Mouse (Mus musculus): ENCODE data around the gene Tmprss9. TPM values are rescaled to one million over a fixed set of nuclear protein-coding genes. Genes with fewer than 3 reads are reported as not detected.

Gene Tmprss9
- total RNA-seq, 2 experiments from 2014 or later: 0.32 TPM; not detected in 1

DNA sequence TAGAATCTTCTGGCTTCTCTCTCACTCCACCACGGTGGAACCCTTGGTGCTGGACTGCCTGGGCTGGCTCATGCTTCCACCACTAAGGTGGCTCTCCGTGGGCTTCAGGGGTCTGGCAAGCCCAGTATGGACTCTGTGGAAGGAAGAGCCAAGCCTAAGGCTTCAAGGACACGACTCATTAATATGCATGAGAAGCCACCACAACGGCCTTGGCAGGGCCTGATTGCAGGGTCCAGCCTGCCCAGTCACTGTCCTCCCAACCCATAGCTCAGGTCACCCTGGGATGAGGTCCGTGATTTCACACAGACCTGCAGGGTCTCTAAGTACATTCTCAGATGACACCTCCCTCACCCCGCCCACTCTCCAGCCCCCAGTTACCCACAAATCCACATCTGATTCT is 31.8 kb upstream of the Tmprss9 start:
- no peak for DNase-seq (ENCODE audit: low spot score in 2 of 2)

DNA sequence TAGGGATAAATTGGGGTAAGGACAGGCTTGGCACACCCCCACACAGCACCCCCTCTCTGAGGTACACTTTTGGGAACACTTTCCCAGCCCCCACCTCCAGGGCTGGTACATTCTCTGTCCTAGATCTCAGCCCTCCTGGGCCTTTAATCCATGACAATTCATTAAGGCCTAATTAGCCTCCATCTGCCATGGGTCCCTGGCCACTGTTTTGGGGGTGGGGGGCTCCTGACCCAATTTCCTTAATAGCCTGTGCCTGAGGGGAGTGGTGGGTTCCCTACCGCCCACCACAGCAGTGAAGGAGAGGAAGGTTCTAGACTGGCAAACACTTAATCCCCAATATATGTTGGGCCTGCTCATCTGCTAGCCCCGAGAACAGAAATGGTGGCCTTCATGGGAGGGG is 30.0 kb upstream of the Tmprss9 start:
- DNase-seq (ENCODE audit: low spot score in 2 of 2): no peak

More for the DNA sequence above, 31.8 kb upstream of the Tmprss9 start:
- intact Hi-C loops (cut with DNase I): loop anchor here (2.0 kb wide), 1 partner anchor 13 kb away; the partner anchor contains the start of gene Oaz1

DNA sequence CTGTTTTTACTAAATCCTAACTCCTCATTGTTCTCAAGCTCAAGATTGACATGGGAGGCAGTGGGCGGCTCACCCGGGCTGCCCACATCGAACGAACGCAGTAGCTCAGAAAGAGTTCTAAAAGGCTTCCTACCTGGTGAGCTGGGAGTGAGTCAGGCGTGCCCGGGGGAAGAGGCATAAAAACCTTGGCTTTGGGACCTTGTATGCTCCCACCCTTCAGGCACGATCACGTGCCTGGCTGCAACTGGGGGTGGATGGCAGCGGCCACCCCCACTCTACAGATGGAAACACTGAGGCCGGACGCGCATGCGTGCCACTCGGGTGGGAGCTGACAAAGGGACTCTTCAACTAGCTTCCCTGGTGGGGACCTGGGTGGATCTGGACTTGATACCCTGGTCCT is 29.3 kb upstream of the Tmprss9 start:
- intact Hi-C loops (cut with DNase I): no loop called here
- peak in 1 of 2 experiments; percentile 66 for DNase-seq (ENCODE audit: low spot score in 2 of 2)

More for the DNA sequence above, 30.0 kb upstream of the Tmprss9 start:
- intact Hi-C loops (cut with DNase I): loop anchor here (2.0 kb wide), 1 partner anchor 15 kb away; the partner anchor contains the start of gene Oaz1

DNA sequence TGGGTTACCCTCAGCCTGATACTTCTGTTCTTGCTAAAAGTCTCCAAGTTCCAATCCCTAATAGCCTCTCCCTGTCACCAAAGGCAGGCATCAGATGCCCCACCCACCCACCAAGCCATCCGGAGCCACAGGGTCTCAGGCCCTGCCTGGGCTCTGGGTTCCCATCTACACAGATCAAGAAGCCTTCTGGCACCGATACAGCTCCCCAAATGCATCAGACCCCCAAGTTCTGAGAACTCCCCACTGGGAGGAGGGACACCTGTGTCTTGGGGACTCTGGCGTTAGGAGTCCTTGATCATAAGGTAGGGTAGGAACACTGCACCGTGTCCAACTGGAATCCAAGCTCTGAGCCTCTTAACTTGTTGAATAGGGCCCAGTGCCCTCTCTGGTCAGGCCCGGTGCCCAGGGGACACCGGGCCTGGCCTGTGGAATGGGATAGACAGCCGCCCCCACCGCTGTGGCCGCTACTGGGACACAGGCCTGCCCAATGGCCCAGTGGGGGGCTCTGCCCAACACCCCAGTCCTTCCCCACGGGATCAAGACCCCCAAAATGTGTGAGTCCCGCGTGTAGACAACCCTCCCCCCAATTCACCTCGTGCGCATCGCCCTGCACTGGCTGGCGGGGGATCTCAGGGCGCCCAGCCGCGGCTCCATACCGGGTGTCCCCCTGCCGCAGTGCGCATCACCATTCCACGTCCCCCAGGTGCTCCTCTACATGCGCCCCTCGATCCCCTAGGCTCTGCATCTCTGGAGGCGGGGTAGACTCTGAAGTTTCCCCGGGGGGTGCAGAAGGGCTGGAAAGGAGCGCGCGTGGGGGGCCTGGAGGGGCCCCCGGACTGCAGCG is 28.3 kb upstream of the Tmprss9 start:
- no peak for DNase-seq (ENCODE audit: low spot score in 2 of 2)
- intact Hi-C loops (cut with DNase I): no loop called here

DNA sequence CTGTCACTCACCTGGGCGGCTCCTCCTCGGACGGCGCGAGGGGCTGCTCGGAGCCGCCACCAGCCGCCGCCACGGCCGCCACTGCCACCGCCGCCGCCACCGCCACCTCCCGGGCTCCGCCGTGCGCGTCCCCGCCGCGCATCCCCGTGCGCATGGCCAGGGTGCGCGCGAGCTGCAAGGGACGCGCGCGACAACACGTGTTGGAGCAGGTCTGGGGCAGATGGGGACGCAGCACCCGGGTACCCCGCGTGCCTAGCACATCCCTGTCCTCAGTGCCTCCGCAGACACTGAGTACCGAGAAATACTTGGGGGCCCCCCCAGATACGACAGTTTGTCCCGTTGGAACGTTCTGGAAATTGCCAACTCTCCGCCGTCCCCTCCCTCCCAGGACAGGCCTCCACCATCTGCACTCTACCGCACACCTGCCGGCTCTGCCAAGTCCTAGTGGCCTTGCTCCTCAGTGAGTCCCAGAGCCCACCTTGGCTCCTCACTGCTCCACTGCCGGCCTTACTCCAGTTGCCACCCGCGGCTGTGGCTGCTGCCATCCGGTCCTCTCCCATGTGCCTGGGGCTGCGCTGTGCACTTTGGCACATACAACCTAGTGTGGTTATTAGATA is 27.6 kb upstream of the Tmprss9 start, which contains the start of gene Lingo3:
Gene Lingo3, minus strand, starts transcription at position 109 of the 617 bp plus-strand sequence.
- DNase-seq (ENCODE audit: low spot score in 2 of 2): peak; percentile 60 to 65
- intact Hi-C loops (cut with DNase I): no loop called here

DNA sequence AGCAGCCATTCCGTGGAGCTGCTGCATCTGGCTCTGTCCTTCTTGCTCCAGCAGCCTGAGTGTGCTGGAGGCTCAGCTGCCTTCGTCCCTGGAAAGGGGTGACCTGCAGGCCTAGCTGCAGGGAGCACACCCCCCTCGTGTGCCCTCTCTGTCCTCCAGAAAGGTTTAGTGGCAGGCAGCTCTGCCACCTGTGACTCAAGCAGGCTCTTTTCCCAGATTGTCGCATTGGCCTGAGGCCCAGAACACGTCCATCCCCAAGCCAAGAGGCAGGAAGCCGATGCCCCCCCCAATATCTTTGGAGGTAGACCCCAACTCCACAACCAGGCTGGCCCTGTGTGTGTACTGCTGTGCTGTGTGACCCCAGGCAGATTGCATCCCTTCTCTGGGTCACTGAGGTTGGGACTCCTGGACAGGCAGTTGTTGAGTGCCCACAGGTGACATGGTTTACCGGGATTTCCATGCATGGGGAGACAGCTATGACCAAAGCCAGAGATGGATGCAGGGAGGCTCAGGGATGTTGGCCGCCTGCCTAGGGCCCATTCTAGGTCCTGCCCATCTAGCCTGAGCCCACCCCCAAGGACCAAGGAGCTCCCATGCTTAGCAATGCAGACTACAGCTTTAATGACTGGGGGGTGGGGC is 26.5 kb upstream of the Tmprss9 start:
- DNase-seq (ENCODE audit: low spot score in 2 of 2): no peak
- intact Hi-C loops (cut with DNase I): no loop called here

DNA sequence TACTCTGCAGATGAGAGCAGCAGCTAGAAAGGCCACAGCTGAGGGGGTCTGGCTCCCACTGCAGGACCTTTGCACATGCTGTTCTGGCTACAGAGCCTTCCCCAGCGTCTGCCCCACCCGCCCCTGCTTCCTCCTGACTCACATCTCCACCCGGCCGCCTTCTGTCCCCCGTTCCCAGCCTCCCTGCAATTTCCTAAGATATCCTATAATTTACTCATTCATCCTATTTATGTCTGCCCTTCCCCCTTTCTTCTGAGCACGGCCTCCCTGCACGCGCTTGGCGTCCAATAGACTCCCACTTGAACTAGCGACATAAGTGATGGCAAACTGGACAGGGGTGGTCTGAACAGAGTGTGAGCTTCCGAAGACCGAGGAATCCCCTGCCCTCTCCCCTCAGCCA is 25.9 kb upstream of the Tmprss9 start:
- intact Hi-C loops (cut with DNase I): no loop called here
- peak in 1 of 2 experiments; percentile 86 for DNase-seq (ENCODE audit: low spot score in 2 of 2)

DNA sequence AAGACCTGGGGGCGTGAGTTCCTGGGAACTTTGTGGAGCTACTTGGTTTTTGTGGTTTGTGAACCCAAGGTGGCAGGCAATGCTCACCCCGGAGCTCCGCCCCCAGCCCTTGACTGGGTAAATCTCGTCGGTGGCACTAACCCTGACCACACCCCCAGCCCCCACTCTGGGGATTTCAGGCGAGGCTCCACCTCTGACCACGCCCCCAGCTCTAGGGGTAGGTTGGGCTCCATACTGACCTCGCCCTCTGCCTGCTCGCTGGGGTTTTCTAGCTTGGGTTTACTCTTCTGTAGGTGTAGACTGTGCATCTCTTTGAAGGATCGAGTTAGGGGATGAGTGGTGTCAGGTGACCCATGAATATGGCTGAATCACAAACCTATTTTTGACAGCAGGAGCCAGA is 23.1 kb upstream of the Tmprss9 start:
- intact Hi-C loops (cut with DNase I): no loop called here
- peak in 1 of 2 experiments; percentile 36 for DNase-seq (ENCODE audit: low spot score in 2 of 2)

DNA sequence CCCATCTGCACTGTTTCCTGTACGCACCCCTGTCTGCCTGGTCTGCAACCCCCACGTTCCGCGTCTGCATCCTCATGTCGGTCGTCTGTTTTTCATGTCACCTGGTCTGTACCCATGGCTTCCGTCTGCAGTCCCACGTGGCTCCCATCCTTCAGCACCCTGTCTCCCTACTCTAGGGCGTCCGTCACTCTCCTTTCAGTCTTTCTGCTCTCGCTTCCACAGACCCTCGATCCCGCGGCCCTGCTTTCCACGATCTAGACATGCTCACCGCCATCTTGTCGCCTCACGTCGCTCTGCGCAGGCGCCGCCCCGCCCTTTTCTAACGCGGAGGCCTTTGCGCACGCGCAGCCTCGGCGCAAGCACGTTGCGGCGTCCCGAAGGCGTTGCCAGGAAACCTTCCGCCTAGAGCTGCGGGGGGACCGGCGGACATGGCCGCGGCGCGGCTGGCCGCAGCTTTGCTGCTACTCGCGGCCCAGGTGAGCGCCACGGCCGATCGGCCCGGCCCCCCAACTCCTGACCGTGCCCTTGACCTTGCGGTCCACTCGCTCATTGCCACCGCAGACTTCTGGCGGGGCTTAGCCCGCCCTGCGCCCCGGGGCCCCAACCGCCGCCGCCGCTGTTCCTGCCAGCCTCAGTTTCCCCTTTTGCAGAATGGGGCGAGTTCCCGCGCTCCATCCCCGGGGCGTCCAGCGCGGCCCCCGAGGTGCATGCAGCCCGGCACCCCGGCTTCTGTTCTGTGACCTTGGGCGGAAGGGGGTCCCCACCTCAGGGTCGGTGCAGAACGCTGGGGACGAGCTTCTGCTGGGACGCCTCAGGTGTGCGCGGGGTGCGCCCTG is 16.5 kb upstream of the Tmprss9 start, which contains the start of the genes Lsm7 and Sppl2b:
Gene Lsm7, minus strand, starts transcription at position 297 of the 836 bp plus-strand sequence.
Gene Sppl2b, plus strand, starts transcription at position 363 of the 836 bp plus-strand sequence.
- DNase-seq (ENCODE audit: low spot score in 2 of 2): peak; percentile 97
- intact Hi-C loops (cut with DNase I): loop anchor here (1.0 kb wide), 1 partner anchor 29 kb away; the partner anchor contains the start of gene Oaz1

DNA sequence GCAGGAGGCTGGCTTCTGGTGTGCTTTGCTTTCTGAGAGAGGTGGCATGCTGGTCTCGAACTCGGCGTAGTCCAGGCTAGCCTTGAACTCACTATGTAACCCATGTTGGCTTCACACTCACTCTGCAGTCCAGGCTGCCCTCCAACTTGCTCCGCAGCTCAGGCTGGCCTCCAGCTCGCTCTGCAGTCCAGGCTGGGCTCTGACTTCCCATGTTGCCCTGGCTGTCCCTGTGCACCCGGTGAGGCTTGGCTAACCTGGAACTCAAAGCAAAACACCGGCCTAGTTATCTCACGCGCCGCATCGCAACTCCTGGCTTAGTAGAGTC is 15.9 kb upstream of the Tmprss9 start:
- no peak for DNase-seq (ENCODE audit: low spot score in 2 of 2)
- intact Hi-C loops (cut with DNase I): loop anchor here (1.0 to 2.0 kb wide), 2 partner anchors 19 to 29 kb away; partner anchors contain the start of gene Oaz1

DNA sequence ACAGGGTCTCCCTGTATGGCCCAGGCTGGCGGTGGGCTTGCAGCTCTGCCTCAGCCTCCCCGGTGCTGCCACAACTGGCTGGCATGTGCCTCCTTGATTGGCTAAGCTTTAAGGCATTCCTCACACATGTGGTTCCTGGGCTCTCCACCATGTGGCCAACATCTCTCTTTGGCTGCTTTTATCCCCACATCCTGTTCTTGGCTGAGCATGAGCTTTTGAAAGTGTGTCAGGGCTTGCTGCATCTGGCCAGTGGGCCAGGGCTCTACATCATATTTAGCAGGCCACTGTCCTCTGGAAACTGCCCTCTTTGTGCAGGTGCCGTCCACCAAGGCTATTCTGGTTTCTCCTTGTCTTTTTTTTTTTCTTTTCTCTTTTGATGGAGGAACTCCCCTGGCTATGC is 15.4 kb upstream of the Tmprss9 start:
- intact Hi-C loops (cut with DNase I): loop anchor here (2.0 kb wide), 1 partner anchor 19 kb away; no protein-coding TSS in a partner anchor
- DNase-seq (ENCODE audit: low spot score in 2 of 2): peak in 1 of 2 experiments; percentile 67

DNA sequence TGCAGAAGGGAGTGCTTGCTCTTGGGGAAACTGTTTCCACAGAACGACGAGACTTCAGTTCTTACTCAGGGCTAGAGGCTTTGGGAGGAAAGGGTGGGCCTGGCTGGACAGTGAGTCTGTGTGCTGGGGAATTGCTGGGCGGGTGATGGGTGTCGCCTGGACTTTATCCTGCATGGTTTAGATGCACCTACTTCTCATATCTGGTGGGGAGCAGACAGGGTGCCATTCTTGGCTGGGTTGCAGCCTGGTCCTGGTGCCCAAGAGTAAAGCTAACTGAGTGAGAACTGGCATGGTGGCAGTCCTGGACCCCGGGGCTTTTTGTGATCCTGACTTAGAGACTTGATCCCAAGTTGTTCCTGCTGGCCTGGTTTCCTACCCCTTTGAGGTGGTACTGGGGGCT is 14.7 kb upstream of the Tmprss9 start:
- DNase-seq (ENCODE audit: low spot score in 2 of 2): no peak
- intact Hi-C loops (cut with DNase I): loop anchor here (2.0 kb wide), 1 partner anchor 18 kb away; no protein-coding TSS in a partner anchor

DNA sequence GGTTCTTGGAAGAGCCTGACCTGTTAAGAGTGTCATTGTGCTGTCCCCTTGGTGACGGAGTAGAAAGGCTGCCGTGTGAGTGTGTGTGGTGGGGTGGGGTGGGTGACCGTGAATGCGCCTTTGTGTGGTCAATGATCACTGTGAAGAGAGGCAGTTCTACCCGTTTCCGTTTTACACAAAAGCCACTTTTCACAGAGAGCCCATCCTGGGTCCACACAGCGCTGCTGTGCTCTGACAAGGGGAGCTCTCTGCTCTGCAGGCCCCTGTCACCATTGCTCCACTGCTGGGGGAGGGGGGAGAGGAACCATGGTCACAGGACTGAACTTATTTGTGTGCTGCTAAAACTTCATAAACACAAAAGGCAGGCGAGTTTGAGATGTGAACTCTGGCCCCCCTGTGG is 14.3 kb upstream of the Tmprss9 start:
- DNase-seq (ENCODE audit: low spot score in 2 of 2): peak in 1 of 2 experiments; percentile 49
- intact Hi-C loops (cut with DNase I): loop anchor here (2.0 kb wide), 1 partner anchor 17 kb away; no protein-coding TSS in a partner anchor

DNA sequence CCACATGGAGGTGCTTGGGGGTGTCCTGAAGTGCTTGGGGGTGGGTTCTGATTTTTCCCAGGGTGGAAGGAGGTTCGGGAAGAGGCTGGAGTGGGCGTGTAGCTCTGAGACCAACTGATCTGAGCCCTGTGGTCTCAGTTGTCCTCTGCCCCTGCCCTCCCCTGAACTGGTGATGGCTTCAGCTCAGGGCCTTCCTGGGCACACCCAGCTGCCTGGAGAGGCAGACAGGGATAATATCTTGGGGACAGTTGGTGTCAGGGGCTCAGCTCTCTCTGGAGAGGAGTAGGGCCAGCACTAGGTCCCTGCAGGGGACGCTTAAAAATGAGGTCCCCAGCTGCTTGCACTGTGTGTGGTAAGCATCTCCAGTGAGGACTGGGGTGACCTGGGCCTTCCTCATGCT is 13.8 kb upstream of the Tmprss9 start:
- intact Hi-C loops (cut with DNase I): loop anchor here (2.0 kb wide), 1 partner anchor 17 kb away; no protein-coding TSS in a partner anchor
- no peak for DNase-seq (ENCODE audit: low spot score in 2 of 2)

DNA sequence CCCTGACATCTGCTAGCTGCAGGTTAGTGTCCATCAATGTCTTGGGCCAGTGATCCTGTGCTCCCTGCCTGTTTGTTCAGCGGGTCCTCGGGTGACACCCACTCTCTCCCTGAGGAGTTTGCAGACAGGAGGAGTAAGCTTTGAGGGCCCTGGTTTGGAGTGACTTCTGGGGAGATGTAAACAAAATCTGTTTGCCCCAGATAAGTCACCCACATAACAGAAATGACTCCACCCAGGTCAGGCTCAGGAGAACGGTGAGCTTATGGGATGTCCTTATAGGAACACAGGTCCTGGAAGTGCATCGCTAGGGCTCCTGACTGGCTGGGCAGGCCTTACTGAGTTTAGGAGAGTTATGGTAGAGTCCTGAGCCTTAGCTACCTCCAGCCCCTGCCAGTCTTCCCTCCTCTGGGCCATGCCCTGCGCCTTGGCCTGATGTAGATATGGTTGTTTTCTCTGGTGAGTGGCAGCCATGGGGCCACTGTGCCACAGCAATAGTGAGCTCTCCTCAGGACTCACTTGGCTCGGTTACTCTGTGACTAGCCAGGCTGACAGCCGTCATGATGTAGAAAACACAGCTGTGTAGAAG is 13.2 kb upstream of the Tmprss9 start:
- DNase-seq (ENCODE audit: low spot score in 2 of 2): no peak
- intact Hi-C loops (cut with DNase I): no loop called here

DNA sequence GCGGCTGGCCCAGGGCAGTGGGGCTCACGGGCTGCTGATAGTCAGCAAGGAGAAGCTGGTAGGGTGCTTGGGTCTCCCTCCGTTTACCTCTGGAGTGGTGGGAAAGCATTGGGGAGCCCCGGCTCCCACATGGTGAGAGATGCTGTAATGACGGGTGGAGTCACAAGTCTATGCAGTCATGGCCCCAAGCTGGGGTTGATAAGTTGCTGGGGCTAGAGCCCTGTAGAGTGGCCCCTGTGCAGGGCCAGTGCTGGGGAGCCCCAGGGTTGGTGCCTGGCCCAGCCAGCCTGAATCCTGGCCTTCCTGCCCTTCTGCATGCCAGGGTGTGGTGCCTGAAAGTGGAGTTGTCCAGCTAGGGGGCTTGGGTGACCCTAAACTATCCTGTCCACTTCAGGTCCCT is 9.3 kb upstream of the Tmprss9 start:
- intact Hi-C loops (cut with DNase I): no loop called here

DNA sequence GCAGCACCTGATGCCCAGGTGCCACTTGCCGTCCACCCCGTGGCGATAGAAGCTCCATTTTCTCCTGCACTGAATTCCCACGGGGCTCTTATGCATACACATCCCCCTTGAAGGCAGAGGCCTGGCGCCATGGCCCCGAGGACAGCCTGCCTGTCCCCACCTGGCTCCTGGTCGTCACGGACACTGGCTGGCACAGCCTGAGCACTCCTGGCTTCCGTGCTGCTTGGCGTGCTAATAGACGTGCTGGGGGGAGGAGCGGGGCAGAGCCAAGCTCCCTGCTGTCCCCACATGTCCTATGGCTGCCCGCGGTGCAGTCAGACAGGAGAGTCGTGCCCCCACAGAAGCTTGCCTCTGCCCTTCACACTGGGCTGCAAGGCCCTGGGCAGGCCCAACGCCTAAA is 7.2 kb upstream of the Tmprss9 start:
- DNase-seq (ENCODE audit: low spot score in 2 of 2): no peak
- intact Hi-C loops (cut with DNase I): no loop called here

More for the DNA sequence above, 9.3 kb upstream of the Tmprss9 start:
- no peak for DNase-seq (ENCODE audit: low spot score in 2 of 2)

DNA sequence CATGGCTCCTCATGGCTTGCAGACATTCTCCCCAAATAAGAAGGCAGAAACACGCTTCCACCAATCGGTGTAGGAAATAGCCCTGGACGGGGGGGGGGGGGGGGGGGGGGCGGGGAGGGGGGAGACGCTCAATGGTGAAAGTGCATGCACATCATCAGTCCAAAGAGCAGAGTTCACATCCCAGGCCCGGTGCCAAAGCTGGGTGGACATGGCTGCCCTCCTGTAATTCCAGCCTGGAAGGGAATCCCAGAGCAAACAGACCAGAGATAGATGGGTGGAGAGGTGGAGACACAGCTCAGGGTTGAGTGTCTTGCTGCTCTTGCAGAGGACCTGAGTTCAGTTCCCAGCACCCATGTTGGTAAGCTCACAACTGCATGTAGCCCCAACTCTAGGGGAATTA is 655 bp upstream of the Tmprss9 start:
- intact Hi-C loops (cut with DNase I): no loop called here

DNA sequence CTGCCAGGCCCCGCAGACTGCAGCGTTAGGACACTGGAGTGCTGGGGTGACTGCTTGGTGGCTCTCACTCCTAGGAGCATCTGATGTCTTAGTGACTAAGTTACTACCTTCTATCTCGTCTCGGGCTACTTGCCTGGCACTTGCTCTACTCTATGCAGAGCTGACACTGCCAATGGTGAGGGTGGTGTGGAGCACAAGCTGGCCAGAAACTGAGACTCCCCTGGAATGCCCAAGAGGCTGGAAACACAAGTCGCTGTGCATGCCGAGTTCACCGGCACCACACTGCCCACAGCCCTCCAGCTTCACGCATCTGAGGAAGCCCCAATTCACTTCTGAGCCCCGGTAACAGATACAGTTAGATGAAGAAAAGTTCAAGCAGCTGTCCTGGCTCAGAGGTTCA is 2.4 kb downstream of the Tmprss9 start:
- DNase-seq (ENCODE audit: low spot score in 2 of 2): no peak
- intact Hi-C loops (cut with DNase I): loop anchor here (2.0 kb wide), 2 partner anchors 17 to 51 kb away; no protein-coding TSS in a partner anchor

More for the DNA sequence above, 655 bp upstream of the Tmprss9 start:
- DNase-seq (ENCODE audit: low spot score in 2 of 2): no peak
